Mouse (Mus musculus): ENCODE results near the gene Cacnb3.

DNA sequence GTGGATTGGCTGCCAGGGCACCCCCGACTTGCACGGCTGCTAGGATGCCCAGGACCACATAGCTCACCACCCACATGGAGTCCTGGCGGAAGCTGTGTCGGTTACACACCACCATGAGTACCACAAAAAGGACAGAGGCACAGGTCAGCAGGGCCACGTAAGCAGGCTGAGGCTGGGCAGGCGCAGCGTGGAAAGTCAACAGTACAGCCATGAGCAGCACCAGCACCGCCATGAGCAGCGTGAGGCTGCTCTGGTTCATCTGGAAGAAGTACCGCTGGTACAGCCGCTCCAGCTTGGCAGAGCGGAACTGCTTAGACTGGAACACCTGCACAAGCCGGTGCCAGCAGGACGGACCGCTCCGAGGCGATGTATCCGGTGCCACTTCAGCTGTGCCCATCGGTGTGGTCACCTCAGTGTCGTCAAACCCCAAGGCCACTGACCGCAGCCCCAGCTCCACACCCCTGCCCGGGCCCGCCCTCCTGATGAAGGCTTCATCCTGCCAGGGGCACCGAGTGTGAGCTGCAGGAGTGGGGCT is 26.5 kb upstream of the Cacnb3 start:
- no peak for TF ChIP-seq CTCF (IDR thresholded peaks at IDR 0.05; ENCODE audit: borderline replicate concordance, control insufficient read depth, extremely low read depth, insufficient read depth, low read length, poor library complexity)
- no peak for TF ChIP-seq POLR2A (IDR thresholded peaks at IDR 0.05; ENCODE audit: control insufficient read depth, extremely low read depth, insufficient read depth, low read length, poor library complexity)

Measured in thymus, adult 2 months (tissue).